Mouse (Mus musculus) lung, postnatal 0 days (tissue): ENCODE results near the gene Ptpn1.

Experiments used
- CTCF ChIP-seq: IDR thresholded peaks from 2 replicates; pipeline ENCODE4 v1.5.1; 2016; ENCODE audit warnings: antibody characterized with exemption, mild to moderate bottlenecking
- EP300 ChIP-seq: IDR thresholded peaks from 2 replicates; pipeline ENCODE4 v1.6.1; 2016; ENCODE audit warnings: antibody characterized with exemption, mild to moderate bottlenecking, control low read depth

GRCm38 (mm10) chr2:167920960-167921495 lies 10.8 kb upstream of the Ptpn1 start:
- TF ChIP-seq CTCF, result no peak
- no peak for TF ChIP-seq EP300
